Mouse (Mus musculus) midbrain, embryonic 10.5 days (tissue): ENCODE results near the gene Nsd2. TPM values are rescaled to one million over a fixed set of nuclear protein-coding genes. Genes with fewer than 3 reads are reported as not detected.
"Not testable (repeated sequence)": the region's sequence is repeated elsewhere in the genome, so short reads cannot be mapped to it uniquely, and the experiment has no call there.

Experiments used
- DNase-seq: peaks from one replicate; pipeline ENCODE4 v3.0.0-alpha.2; 2017; ENCODE audit warnings: low spot score
- H3K27ac ChIP-seq: fragments of 300-500 bp; sonication (generic); replicated peaks from 2 replicates; pipeline ENCODE4 v1.5.1; 2016; ENCODE audit warnings: mild to moderate bottlenecking
- H3K27me3 ChIP-seq: fragments of 300-500 bp; sonication (generic); 2 replicates; pipeline ENCODE4 v1.6.1; 2016; ENCODE audit warnings: low read depth, mild to moderate bottlenecking; ENCODE audit not compliant: poor library complexity, severe bottlenecking
- H3K36me3 ChIP-seq: fragments of 300-500 bp; sonication (generic); 2 replicates; pipeline ENCODE4 v1.6.1; 2016; ENCODE audit warnings: mild to moderate bottlenecking, moderate library complexity
- H3K4me1 ChIP-seq: fragments of 300-500 bp; sonication (generic); 2 replicates; pipeline ENCODE4 v1.6.1; 2016
- H3K4me3 ChIP-seq: fragments of 300-500 bp; sonication (generic); 2 replicates; pipeline ENCODE4 v1.5.1; 2016; ENCODE audit warnings: mild to moderate bottlenecking, moderate library complexity
- H3K9me3 ChIP-seq: fragments of 300-500 bp; sonication (generic); replicated peaks from 2 replicates; pipeline ENCODE4 v1.6.1; 2016; ENCODE audit warnings: mild to moderate bottlenecking
- WGBS: fragments of 180-500 bp; shearing (Covaris S2); methylation state at CpG from one replicate; pipeline ENCODE4 v1.1.7; 2016; 5-methylcytosine and 5-hydroxymethylcytosine counted together
- microRNA-seq: library from miRNA; unstranded; fragments of <30 nt; microRNA quantifications from one replicate; pipeline ENCODE4, GENCODE M21; 2017
- polyA plus RNA-seq: library from polyadenylated mRNA; unstranded; fragments of >200 nt; fragmentation: Nextera tagmentation; extraction: Ambion mirVana; gene quantifications from 2 replicates; pipeline ENCODE4 v1.2.1, GENCODE M21; 2016

The Nsd2 gene
- polyA plus RNA-seq, 1 experiment from 2014 or later = 91.0 TPM

DNA sequence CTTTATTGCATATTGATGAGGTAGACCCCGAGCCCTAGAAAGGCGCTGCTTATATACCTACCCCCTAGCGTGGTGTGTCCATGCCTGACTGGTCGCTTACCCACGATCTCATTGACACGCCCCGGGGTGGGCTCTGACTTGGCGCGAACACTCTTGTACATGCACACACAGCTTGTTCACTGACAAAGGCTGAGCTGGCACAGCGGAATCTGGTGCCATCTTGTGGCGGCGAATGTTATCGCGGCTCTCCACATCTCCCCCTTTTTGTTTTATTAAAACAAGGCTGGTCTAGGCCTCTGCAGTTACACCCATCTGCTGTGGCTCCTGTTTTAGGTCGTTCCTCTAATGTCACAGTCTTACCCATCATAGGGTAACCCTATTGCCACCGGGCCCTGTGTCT, 126.5 kb downstream of the Nsd2 start:
- not testable (repeated sequence) for DNase-seq

More for the DNA sequence above, 126.5 kb downstream of the Nsd2 start:
- WGBS = 82% methylated on average over 16 of the region's 16 CpGs
- H3K27ac ChIP-seq, H3K36me3 ChIP-seq, H3K4me1 ChIP-seq, H3K4me3 ChIP-seq, H3K27me3 ChIP-seq: not testable (repeated sequence)
- peaks cover 50% of the 10 kb centered on the region for H3K9me3 ChIP-seq

Small RNA genes within 50 kb of the gene (microRNA-seq; reads per million reads assigned to microRNA genes)
- not detected for gene Mir7024

Other genes with a start within 250 kb of the Nsd2 start
- 63.9 and 70.4 TPM in 2 replicates for gene Fam53a, start 191.1 kb upstream of the Nsd2 start, polyA plus RNA-seq
- 0.27 and 0.71 TPM in 2 replicates for gene Gm9903, start 190.8 kb upstream of the Nsd2 start, polyA plus RNA-seq
- gene Slbp, start 168.2 kb upstream of the Nsd2 start, polyA plus RNA-seq = 309 and 347 TPM in 2 replicates
- 317 and 336 TPM in 2 replicates for gene Tacc3, start 162.6 kb upstream of the Nsd2 start, polyA plus RNA-seq
- gene Tmem129, start 162.3 kb upstream of the Nsd2 start, polyA plus RNA-seq = 38.2 and 46.0 TPM in 2 replicates
- gene Fgfr3, start 99.1 kb upstream of the Nsd2 start, polyA plus RNA-seq = 68.3 and 72.7 TPM in 2 replicates
- 47.7 and 50.6 TPM in 2 replicates for gene Letm1, start 37.9 kb upstream of the Nsd2 start, polyA plus RNA-seq
- 85.4 and 88.1 TPM in 2 replicates for gene Nelfa, start 115.7 kb downstream of the Nsd2 start, polyA plus RNA-seq
- gene Gm1673, start 162.7 kb downstream of the Nsd2 start, polyA plus RNA-seq = 288 and 309 TPM in 2 replicates
- 1.5 and 2.2 TPM in 2 replicates for gene Nat8l, start 175.3 kb downstream of the Nsd2 start, polyA plus RNA-seq